Mouse (Mus musculus) G1E (cell line): ENCODE measurements around the gene Anapc7.

ENCODE experiments used
- CTCF ChIP-seq: IDR thresholded peaks from 2 replicates; pipeline ENCODE4 v1.5.1; 2012; ENCODE audit warnings: low read depth, low read length, inconsistent platforms, mixed read lengths
- GATA1 ChIP-seq: IDR thresholded peaks from 2 replicates; pipeline ENCODE4 v1.6.1; 2012; ENCODE audit warnings: borderline replicate concordance, low read length, inconsistent platforms, mixed read lengths

GRCm38 (mm10) chr5:122490148-122490547, 68.7 kb downstream of the Anapc7 start:
- TF ChIP-seq GATA1 (no peak), CTCF (no peak)
